ENCODE assay signal across 23 mouse cellular contexts in genomic region chr5:106295993-106296392, GRCm38 (mm10).
"Had no signal": no experiment of that assay in that cellular context is flagged by ENCODE, and none has a peak within 500 bp of the region (broad histone marks: within the 10 kb centered on the region; RNA-seq: fewer than 3 reads in every experiment).

No protein-coding gene starts in this region.

- H3K9me3 ChIP-seq: heart, embryonic 10.5 days; heart, embryonic 13.5 days; heart, embryonic 15.5 days; hindbrain, embryonic 13.5 days; hindbrain, embryonic 15.5 days; kidney, embryonic 15.5 days; limb, embryonic 13.5 days; limb, embryonic 15.5 days; liver, embryonic 12.5 days had no signal

- H3K4me3 ChIP-seq: heart, embryonic 10.5 days; heart, embryonic 13.5 days; heart, embryonic 15.5 days; hindbrain, embryonic 13.5 days; hindbrain, embryonic 15.5 days; kidney, embryonic 15.5 days; limb, embryonic 13.5 days; limb, embryonic 15.5 days; liver, embryonic 12.5 days had no signal

- H3K4me2 ChIP-seq: heart, embryonic 13.5 days; heart, embryonic 15.5 days; hindbrain, embryonic 13.5 days; hindbrain, embryonic 15.5 days; kidney, embryonic 15.5 days; limb, embryonic 13.5 days; limb, embryonic 15.5 days; liver, embryonic 12.5 days had no signal

- H3K36me3 ChIP-seq: heart, embryonic 10.5 days; heart, embryonic 13.5 days; heart, embryonic 15.5 days; hindbrain, embryonic 13.5 days; hindbrain, embryonic 15.5 days; kidney, embryonic 15.5 days; limb, embryonic 13.5 days; limb, embryonic 15.5 days; liver, embryonic 12.5 days had no signal

- H3K27me3 ChIP-seq: heart, embryonic 13.5 days; heart, embryonic 15.5 days; hindbrain, embryonic 13.5 days; hindbrain, embryonic 15.5 days; liver, embryonic 12.5 days had no signal

- H3K27ac ChIP-seq: heart, embryonic 10.5 days; heart, embryonic 13.5 days; heart, embryonic 15.5 days; hindbrain, embryonic 13.5 days; hindbrain, embryonic 15.5 days; hindbrain, postnatal 0 days; kidney, embryonic 15.5 days; kidney, postnatal 0 days; limb, embryonic 13.5 days; limb, embryonic 15.5 days; liver, embryonic 12.5 days had no signal

- ATAC-seq: hindbrain, postnatal 0 days; intestine, embryonic 16.5 days; liver, embryonic 12.5 days had no signal

- H3K9ac ChIP-seq: heart, embryonic 13.5 days; heart, embryonic 15.5 days; hindbrain, embryonic 13.5 days; hindbrain, embryonic 15.5 days; kidney, embryonic 15.5 days; limb, embryonic 13.5 days; limb, embryonic 15.5 days; liver, embryonic 12.5 days had no signal

- DNase-seq: gastrocnemius, postnatal 14 days; gastrocnemius, postnatal 36 days; heart, adult 18-20 months; heart, postnatal 14 days; heart, postnatal 36 days; kidney, adult 11 months; kidney, adult 2 months; kidney, adult 9 months; layer of hippocampus, adult 9-11 months; layer of hippocampus, postnatal 36 days; left cerebral cortex, postnatal 4 days had no signal
